Mouse (Mus musculus) naive thymus-derived CD4-positive, alpha-beta T cell, adult 2 months (primary cell): Measurements from ENCODE around the gene Abcc1.

Experiments
- DNase-seq: peaks from one replicate; pipeline ENCODE4 v3.0.0-alpha.2; 2011; ENCODE audit warnings: low read depth

Gene Abcc1

DNA sequence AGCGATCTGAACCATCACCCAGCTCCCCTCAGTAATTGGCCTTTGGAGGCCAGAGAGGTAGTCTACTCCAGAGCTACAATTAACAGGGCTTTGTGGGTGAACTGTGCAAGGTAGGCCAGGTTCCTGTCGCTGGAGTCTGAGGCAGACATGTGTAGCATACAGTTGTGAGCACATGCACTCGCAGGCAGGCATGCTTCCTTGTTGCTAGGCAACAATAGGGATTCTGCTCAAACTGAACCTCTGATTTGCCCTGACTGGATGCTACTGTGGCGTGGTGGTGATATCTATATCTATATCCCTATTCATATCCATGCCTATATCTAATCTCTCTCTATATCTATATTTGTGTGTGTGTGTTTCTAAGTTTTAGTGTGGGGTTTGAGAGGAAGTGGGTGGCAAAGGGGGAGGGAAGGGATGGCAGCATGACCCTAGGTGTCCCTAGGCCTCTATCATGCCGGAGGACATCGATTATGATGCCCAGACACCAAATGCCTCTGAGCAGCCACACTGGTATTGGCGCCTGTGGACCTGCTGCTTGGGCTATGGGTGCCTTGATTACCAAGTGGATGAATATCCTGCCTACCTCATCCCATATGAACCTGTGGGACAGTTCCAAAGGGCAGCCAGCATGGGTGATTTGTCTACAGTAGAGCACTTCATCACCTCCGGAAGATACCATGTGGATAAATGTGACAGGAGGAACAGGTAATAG, 140.4 kb downstream of the Abcc1 start:
- DNase-seq, result no peak

DNA sequence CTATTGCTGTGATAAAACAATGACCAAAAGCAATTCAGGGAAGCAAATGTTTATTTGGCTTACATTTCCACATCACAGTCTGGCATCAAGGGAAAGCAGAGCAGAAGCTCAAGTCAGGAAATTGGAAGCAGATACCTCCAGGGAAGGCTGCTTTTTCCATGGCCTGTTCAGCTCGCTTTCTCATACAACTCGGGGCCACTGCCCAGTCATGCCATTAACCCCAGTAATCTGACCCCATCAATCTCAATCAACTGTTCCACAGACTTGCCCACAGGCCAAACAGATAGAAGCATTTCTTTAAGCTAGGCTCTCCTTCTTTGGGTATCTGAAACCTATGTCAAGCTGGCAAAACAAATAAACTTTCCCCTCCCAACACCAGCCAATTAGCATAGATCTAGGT, 145.1 kb downstream of the Abcc1 start:
- DNase-seq, result no peak
